Mouse (Mus musculus): ENCODE measurements around the gene Trappc3. TPM values are rescaled to one million over a fixed set of nuclear protein-coding genes. Genes with fewer than 3 reads are reported as not detected.
A peak's percentile ranks its signal among the peaks of the same experiment; 100 is the strongest.

The Trappc3 gene
- polyA plus RNA-seq, 1 experiment = 51.1 TPM

DNA sequence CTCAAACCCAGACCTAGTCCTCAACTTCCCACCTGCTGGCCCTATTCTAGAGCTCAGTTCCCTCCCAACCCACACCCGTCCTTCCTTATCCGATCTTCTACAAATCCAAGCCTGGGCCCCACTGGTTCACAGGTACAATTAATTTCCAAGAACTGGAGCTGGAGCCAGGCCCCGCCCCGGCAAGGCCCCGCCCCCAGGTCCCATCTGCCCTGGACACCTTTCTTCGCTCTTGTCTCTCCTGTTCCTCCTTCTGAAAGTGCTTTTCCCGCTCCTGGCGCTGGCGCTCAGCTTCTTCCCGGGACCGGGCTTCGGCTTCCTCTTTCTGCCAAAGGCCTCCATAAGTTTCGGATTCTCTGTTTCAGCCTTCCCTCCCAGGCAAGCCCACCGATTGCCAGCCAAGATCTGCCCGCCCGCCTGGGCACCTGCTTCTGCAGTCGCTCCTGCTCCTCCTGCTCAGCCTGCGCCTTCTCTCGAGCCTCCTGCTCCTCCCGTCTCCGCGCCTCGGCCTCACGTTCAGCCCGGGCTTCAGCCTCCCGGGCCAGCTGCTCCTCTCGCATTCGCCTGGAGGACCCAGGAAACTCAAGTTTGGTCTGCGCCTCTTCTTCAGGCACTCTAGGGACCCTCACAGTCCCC is 28.3 kb upstream of the Trappc3 start:
- Histone ChIP-seq H3K4me3 (replicated peaks; ENCODE audit: extremely low read depth, low read depth, low read length) (no peak overlapping the region), H3K4me1 (ENCODE audit: control insufficient read depth, insufficient read depth, low read length) (peaks cover 18% of the 10 kb centered on the region)
- TF ChIP-seq CTCF (IDR thresholded peaks at IDR 0.05; ENCODE audit: insufficient read depth, low read length) (no peak), POLR2A (IDR thresholded peaks at IDR 0.05; ENCODE audit: borderline replicate concordance, extremely low read depth, low read depth, low read length) (no peak)
- DNase-seq = no peak
- WGBS = 87% methylated on average over 29 of the region's 29 CpGs

DNA sequence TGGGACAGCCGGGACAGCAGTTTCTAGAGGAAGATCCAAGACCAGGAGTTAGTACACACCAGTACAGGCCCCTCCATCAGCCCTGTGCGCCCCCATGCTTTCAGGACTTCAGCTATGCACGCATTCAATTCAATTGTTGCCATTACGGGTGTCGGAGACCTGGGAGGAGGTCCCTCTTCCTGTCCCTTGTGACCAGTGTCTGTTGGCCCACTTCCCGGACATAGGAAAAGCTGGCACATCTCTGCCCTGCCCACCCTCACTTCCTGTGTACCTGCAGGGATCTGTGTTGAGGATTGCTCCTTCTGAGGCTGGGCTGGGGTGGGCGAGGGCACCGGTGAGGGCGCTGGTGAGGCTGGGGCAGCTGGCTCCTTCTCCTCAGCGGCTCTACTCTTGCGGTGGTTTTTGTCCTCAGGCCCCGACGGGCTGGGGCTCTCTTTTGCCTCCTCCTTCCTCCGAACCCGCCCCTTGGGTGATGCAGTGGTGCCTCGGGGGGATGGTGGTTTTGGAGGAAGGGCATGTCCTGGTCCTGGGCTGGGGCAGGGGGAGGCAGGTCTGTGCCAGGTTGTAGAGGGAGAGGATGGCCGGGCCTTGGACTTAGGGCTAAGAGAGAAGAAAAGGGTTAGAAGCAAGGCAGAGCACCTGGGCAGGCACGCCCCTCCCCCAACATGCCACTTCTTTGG is 27.5 kb upstream of the Trappc3 start:
- no peak for DNase-seq
- WGBS = 50% methylated on average over 18 of the region's 18 CpGs

GRCm38 (mm10) chr4:126235191-126235590 is 26.9 kb upstream of the Trappc3 start:
- TF ChIP-seq POLR2A (IDR thresholded peaks at IDR 0.05; ENCODE audit: borderline replicate concordance, extremely low read depth, low read depth, low read length) = no peak
- no peak for TF ChIP-seq CTCF (IDR thresholded peaks at IDR 0.05; ENCODE audit: insufficient read depth, low read length)
- 76% methylated on average over 10 of the region's 10 CpGs for WGBS
- H3K4me1 ChIP-seq (ENCODE audit: control insufficient read depth, insufficient read depth, low read length) = peaks cover 18% of the 10 kb centered on the region
- no peak for DNase-seq
- no peak overlapping the region for H3K4me3 ChIP-seq (replicated peaks; ENCODE audit: extremely low read depth, low read depth, low read length)

More for the DNA sequence above, 27.5 kb upstream of the Trappc3 start:
- Histone ChIP-seq H3K4me3 (replicated peaks; ENCODE audit: extremely low read depth, low read depth, low read length) (no peak overlapping the region), H3K4me1 (ENCODE audit: control insufficient read depth, insufficient read depth, low read length) (peaks cover 18% of the 10 kb centered on the region)
- TF ChIP-seq POLR2A (IDR thresholded peaks at IDR 0.05; ENCODE audit: borderline replicate concordance, extremely low read depth, low read depth, low read length) (no peak), CTCF (IDR thresholded peaks at IDR 0.05; ENCODE audit: insufficient read depth, low read length) (no peak)

DNA sequence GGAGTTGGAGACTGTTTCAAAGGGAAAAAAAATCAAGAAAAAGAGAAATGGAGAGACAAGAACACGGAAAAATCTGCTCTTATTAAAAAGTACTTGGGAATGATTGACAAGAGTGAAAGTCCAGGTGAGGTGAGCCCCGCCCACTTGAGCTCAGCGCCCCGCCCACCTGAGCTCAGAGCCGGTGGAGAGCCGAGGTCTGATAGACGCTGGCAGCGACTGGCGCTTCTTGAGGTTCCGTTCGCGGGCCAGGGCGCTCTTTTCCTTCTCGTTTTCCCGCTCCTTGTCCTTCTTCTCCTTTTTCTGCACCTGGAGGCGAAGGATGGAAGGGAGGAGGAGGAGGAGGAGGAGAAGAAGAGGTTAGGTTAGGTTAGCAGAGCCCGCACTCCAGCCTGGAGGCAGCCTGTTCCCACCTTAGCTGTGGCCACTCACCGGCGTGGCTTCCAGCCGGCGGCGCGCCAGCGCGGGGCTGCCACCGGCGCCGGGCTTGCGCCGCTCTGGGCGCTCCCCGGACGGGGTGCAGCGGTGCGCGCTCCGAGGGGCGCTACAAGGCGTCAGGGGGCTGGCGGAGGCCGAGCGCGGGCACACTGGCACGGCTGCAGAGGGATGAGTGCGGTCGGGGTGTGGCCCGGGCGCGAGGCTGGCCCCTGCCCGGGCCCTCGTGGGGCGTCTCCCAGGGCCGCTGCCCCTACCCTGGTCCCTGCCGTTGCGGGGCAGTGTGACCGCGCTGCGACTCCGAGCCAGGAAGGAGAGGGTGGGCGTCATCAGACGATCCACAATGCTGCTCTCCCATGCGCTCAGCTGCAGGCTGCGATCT is 25.5 kb upstream of the Trappc3 start:
- TF ChIP-seq POLR2A (IDR thresholded peaks at IDR 0.05; ENCODE audit: borderline replicate concordance, extremely low read depth, low read depth, low read length) (peak; percentile 57; the same call in 1 of the 2 replicates), CTCF (IDR thresholded peaks at IDR 0.05; ENCODE audit: insufficient read depth, low read length) (no peak)
- peak; percentile 72 for DNase-seq
- Histone ChIP-seq H3K4me3 (replicated peaks; ENCODE audit: extremely low read depth, low read depth, low read length) (peak overlapping the region; percentile 39), H3K4me1 (ENCODE audit: control insufficient read depth, insufficient read depth, low read length) (peaks cover 18% of the 10 kb centered on the region)
- 62% methylated on average over 63 of the region's 63 CpGs for WGBS

DNA sequence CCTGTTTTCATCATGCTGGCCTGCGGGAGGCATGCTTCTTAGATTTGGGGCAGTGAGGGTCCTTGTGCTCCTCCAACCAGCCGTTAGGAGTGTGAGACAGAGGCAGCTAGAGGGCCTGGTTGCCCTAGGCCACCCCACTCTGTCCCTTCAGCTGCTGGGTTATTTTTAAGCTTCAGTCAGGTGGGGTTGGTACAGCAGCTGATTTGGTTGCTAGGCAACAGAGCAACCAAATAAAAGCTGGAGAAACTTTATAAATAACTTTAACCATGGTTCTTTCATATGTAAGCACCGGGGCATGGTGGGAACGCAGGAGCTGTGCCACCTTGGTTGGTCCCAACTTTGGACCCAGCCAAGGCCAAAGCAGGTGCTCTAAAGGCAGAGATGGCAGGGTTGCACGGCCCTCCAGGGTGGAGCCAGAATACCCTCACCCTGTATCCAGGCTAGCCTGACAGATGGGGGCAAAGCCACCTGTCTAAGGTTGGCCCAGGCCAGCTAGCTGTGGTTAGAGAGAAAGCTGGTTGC is 24.3 kb upstream of the Trappc3 start:
- TF ChIP-seq CTCF (IDR thresholded peaks at IDR 0.05; ENCODE audit: insufficient read depth, low read length) (no peak), POLR2A (IDR thresholded peaks at IDR 0.05; ENCODE audit: borderline replicate concordance, extremely low read depth, low read depth, low read length) (no peak)
- Histone ChIP-seq H3K4me1 (ENCODE audit: control insufficient read depth, insufficient read depth, low read length) (peaks cover 23% of the 10 kb centered on the region), H3K4me3 (replicated peaks; ENCODE audit: extremely low read depth, low read depth, low read length) (no peak overlapping the region)
- DNase-seq = no peak
- 31% methylated on average over 5 of the region's 5 CpGs for WGBS

DNA sequence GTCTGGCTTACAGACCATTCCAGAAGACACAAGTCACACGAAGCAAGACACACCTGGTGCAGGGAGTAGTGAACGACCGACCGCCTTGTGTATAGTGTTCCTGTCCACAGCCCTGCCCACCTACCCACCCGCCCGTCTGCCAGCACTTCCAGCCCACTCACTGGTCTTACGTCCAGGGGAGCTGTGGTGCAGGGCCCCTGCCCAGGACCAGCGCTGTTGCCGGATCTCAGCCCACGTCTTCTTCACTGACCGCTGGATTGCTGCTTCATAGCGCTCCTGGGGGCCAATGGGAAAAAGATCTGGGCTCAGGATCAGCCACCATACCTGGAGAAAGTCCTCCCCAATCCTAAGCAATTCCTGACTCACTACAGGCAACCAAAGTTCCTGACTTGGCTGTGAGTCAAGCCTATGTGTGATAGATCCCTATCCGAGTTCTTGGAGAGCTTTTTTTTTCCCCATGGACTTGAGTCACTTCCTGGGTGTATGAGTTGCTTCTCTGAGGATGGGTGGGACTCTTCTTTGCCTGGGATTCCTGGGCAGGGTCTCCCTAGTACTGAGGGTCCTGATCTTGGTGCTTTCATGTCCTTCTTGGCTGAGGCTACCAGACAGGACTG is 22.2 kb upstream of the Trappc3 start:
- DNase-seq = no peak
- TF ChIP-seq POLR2A (IDR thresholded peaks at IDR 0.05; ENCODE audit: borderline replicate concordance, extremely low read depth, low read depth, low read length) (no peak), CTCF (IDR thresholded peaks at IDR 0.05; ENCODE audit: insufficient read depth, low read length) (no peak)
- WGBS = 82% methylated on average over 13 of the region's 13 CpGs
- Histone ChIP-seq H3K4me3 (replicated peaks; ENCODE audit: extremely low read depth, low read depth, low read length) (no peak overlapping the region), H3K4me1 (ENCODE audit: control insufficient read depth, insufficient read depth, low read length) (peaks cover 18% of the 10 kb centered on the region)

- TF ChIP-seq CTCF (IDR thresholded peaks at IDR 0.05; ENCODE audit: insufficient read depth, low read length) (no peak), POLR2A (IDR thresholded peaks at IDR 0.05; ENCODE audit: borderline replicate concordance, extremely low read depth, low read depth, low read length) (no peak)
- H3K4me1 ChIP-seq (ENCODE audit: control insufficient read depth, insufficient read depth, low read length) = peaks cover 19% of the 10 kb centered on the region
- no peak overlapping the region for H3K4me3 ChIP-seq (replicated peaks; ENCODE audit: extremely low read depth, low read depth, low read length)
- DNase-seq = peak; percentile 4
- WGBS = 45% methylated on average over 9 of the region's 9 CpGs
Observed at GRCm38 (mm10) chr4:126241956-126242355, 20.2 kb upstream of the Trappc3 start.

DNA sequence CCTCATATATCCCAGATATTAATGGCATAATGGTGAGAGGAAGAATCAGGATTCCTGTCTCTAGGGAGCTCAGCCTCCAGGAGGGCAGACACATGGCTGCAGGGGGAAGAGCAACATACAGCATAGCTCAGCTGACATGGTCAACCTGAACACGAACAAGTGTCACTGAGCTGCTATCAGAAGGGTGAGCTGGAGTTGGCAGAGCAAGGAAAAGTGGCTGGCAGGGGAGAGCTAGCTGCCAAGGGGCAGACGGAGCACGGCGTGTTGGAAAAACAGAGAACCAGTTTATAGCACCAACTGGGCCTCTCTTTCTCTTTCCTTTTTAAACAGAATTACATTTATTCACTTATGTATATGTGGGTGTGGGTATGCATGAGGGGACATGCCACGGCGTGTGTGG is 19.6 kb upstream of the Trappc3 start:
- TF ChIP-seq CTCF (IDR thresholded peaks at IDR 0.05; ENCODE audit: insufficient read depth, low read length) (no peak), POLR2A (IDR thresholded peaks at IDR 0.05; ENCODE audit: borderline replicate concordance, extremely low read depth, low read depth, low read length) (no peak)
- H3K4me1 ChIP-seq (ENCODE audit: control insufficient read depth, insufficient read depth, low read length) = peaks cover 16% of the 10 kb centered on the region
- WGBS = 80% methylated on average over 6 of the region's 6 CpGs
- no peak for DNase-seq
- no peak overlapping the region for H3K4me3 ChIP-seq (replicated peaks; ENCODE audit: extremely low read depth, low read depth, low read length)

All from lung, adult 2 months (tissue).